Mouse (Mus musculus) megakaryocyte, embryonic 14.5 days (primary cell): ENCODE results near the gene Dock4. TPM values are rescaled to one million over a fixed set of nuclear protein-coding genes. Genes with fewer than 3 reads are reported as not detected.

Experiments
- H3K27me3 ChIP-seq: replicated peaks from 2 replicates; pipeline ENCODE3; 2012; ENCODE audit warnings: inconsistent platforms
- H3K36me3 ChIP-seq: replicated peaks from 2 replicates; pipeline ENCODE3; 2012; ENCODE audit warnings: low read length, inconsistent platforms, mixed read lengths
- H3K4me1 ChIP-seq: 2 replicates; pipeline ENCODE4 v1.6.1; 2012; ENCODE audit warnings: inconsistent platforms
- H3K4me3 ChIP-seq: replicated peaks from 2 replicates; pipeline ENCODE3; 2012; ENCODE audit warnings: moderate library complexity, mild to moderate bottlenecking, inconsistent platforms
- H3K9me3 ChIP-seq: 2 replicates; pipeline ENCODE4 v1.6.1; 2012; ENCODE audit warnings: inconsistent platforms
- FLI1 ChIP-seq: IDR thresholded peaks from 2 replicates; pipeline ENCODE4 v1.6.1; 2012; ENCODE audit warnings: low read length, inconsistent platforms, mixed read lengths
- GATA1 ChIP-seq: IDR thresholded peaks from 3 replicates; pipeline ENCODE4 v1.6.1; 2012; ENCODE audit warnings: mixed read lengths, low read length, inconsistent platforms, borderline replicate concordance
- polyA plus RNA-seq: library from polyadenylated mRNA; stranded (reverse); fragments of >175 nt; gene quantifications from 2 replicates; pipeline ENCODE4 v1.2.3, GENCODE M21; 2012; ENCODE audit warnings: low replicate concordance; ENCODE audit not compliant: insufficient read depth

Gene Dock4
- polyA plus RNA-seq, 1 experiment: 0.13 TPM

DNA sequence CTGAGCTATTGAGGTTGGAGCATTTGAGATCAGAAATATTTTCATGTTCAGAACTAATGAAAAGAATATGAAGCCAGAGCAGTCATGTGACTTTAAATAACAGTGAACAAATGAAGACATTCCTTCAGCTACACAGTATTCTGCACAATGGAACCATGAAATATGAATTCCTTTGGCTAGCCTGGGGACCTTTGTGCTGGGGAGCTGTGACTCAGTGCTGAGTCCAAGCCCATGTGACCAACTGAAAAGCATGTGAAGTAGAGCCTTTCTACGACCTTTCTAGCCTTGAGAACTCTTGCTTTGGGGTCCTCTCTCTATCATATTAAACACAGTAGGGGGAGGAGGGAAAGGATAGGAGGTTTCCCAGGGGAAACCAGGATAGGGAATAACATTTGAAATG is 327.3 kb downstream of the Dock4 start:
- no peak overlapping the region for H3K4me3 ChIP-seq
- H3K9me3 ChIP-seq: no peaks in the 10 kb centered on the region
- H3K36me3 ChIP-seq: no peaks in the 10 kb centered on the region
- no peak for TF ChIP-seq FLI1
- TF ChIP-seq GATA1: no peak
- H3K27me3 ChIP-seq: no peaks in the 10 kb centered on the region
- H3K4me1 ChIP-seq: no peaks in the 10 kb centered on the region

DNA sequence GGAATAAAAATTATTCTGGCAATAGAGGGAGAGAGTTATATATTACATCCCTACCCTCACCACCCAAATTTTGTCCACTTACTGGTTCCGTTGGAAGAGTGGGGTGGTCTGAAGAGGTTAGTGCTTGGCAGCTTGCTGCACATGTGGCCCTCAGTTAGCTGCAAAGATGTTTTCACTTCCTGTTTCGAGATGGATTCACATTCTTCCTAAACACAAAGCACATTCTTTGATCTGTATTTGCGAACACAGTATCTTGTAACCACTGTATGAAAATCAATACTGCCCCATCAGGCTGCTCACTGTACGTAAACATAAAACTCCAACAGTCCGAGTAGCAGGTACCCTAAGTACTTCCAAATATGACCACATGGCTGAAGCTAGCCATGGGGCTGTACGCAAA is 335.8 kb downstream of the Dock4 start:
- TF ChIP-seq GATA1: no peak
- no peak for TF ChIP-seq FLI1
- Histone ChIP-seq H3K27me3 (peaks cover 2% of the 10 kb centered on the region), H3K4me1 (no peaks in the 10 kb centered on the region), H3K4me3 (no peak overlapping the region), H3K36me3 (no peaks in the 10 kb centered on the region), H3K9me3 (no peaks in the 10 kb centered on the region)

DNA sequence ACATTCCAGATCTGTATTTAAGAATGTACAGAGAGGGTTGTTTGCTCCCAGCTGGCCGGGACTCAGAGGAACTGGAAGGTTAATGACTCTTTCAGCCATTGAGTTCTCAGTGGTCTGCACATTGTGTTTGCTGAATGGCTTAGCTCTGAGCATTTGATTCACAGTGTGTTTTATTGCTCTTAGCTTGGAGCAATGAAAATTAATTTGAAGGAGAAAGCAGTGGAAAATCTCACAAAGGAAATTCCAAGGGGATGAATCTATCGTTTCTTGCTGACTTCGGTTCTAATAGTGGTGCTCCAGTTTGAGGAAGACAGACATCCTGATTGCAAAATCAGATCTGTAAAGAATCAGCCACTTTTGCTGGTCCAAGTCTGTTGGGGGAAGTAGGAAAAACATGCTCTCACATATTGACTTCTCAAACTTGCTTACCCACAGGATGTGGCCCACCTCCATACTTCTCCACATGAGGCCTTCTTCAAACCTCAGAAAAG is 342.9 kb downstream of the Dock4 start:
- no peaks in the 10 kb centered on the region; the same call in 1 of the 2 replicates for H3K4me1 ChIP-seq
- no peaks in the 10 kb centered on the region for H3K36me3 ChIP-seq
- TF ChIP-seq GATA1 (no peak), FLI1 (no peak)
- H3K4me3 ChIP-seq: no peak overlapping the region
- peaks cover 2% of the 10 kb centered on the region for H3K27me3 ChIP-seq
- no peaks in the 10 kb centered on the region for H3K9me3 ChIP-seq

DNA sequence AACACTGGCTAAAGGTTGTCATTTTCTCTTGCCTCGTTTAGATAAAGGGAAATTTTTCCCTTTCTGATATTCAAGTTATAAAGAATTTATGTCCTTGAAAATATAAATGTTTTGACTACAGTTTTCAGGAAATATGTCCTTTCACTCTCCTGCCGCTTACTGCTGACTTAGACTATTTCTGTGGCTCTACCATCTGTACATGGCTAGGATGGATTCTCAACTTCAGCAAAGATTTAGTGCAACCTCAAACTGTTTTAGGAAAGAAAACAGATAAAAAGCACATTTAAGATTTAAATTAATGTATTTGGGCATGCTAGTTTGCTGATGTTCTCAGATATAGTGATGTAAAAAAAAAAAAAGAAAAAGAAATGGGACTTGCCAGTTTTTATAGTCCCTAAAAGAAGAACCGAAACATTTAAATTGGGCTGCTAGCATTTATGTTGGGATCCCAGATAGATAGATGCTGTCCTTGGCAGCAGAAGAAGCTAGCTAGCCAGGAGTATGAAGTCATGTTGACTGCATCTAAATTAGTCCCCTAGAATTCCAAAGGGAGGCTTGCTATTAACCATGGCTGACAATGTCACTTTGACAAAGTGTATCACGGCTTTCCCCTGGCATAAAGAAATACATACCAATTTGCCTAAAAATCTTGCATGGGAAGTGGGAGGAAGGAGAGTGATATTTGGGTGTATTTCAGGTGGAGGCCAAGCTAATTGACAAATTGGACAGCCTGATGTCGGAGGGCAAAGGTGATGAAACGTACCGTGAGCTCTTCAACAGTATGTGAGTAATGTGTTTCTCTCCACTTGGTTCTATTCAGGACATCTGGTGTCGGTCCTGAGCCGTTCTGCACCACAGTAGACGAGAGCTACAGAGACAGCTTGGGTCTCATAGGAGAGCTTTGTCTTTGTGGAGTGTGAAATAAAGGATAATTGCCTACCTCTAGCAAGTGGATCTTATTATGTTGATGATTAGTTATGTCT is 343.9 kb downstream of the Dock4 start:
- Histone ChIP-seq H3K9me3 (no peaks in the 10 kb centered on the region), H3K4me1 (no peaks in the 10 kb centered on the region; the same call in 1 of the 2 replicates), H3K4me3 (no peak overlapping the region), H3K27me3 (peaks cover 2% of the 10 kb centered on the region), H3K36me3 (no peaks in the 10 kb centered on the region)
- TF ChIP-seq GATA1 (no peak), FLI1 (no peak)

DNA sequence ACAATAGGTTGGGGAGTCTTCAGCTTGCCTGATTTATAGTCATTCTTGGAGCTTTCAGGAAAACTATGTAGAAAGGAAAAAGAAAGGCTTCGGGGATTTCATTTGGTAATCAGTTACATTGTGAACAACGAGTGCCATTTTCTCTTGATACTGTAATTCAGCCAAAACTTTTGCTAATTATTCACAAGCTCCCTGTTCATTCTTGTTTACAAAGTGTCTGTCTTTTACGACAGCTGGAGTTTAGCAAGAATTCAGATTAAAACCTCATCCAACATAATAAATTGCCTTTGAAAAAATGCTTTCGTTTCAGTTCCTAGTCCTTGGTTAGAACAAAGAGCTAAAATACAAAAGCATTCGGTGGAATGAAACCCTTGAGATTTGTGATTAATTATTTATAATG is 345.5 kb downstream of the Dock4 start:
- peaks cover 2% of the 10 kb centered on the region for H3K27me3 ChIP-seq
- H3K36me3 ChIP-seq: no peaks in the 10 kb centered on the region
- no peak overlapping the region for H3K4me3 ChIP-seq
- H3K4me1 ChIP-seq: no peaks in the 10 kb centered on the region; the same call in 1 of the 2 replicates
- no peaks in the 10 kb centered on the region for H3K9me3 ChIP-seq
- no peak for TF ChIP-seq GATA1
- TF ChIP-seq FLI1: no peak

DNA sequence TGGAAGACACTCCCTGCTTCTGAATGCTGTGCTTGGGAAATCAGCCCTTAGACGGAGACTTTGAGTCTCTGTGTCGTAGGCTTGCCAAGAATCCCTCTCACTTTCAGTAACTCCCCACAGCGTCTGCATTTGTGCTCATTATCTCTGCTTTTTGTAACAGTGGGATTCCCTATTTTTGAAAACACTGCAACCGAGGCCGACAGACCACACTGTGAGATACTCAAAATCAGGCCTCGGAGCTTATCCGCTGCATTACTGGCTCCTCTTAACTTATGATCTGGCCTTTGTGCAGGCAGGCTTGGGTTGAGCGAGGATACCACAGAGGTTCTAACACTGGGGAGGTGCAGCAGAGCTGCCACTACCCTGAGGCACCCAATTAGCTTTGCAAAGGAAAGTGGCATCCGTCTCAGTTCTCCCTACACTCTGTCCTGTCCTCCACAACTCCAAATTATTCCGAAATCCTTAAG is 346.5 kb downstream of the Dock4 start:
- TF ChIP-seq GATA1: no peak
- no peak for TF ChIP-seq FLI1
- Histone ChIP-seq H3K36me3 (no peaks in the 10 kb centered on the region), H3K4me1 (peaks cover 4% of the 10 kb centered on the region; the same call in 1 of the 2 replicates), H3K27me3 (no peaks in the 10 kb centered on the region), H3K4me3 (no peak overlapping the region), H3K9me3 (no peaks in the 10 kb centered on the region)

DNA sequence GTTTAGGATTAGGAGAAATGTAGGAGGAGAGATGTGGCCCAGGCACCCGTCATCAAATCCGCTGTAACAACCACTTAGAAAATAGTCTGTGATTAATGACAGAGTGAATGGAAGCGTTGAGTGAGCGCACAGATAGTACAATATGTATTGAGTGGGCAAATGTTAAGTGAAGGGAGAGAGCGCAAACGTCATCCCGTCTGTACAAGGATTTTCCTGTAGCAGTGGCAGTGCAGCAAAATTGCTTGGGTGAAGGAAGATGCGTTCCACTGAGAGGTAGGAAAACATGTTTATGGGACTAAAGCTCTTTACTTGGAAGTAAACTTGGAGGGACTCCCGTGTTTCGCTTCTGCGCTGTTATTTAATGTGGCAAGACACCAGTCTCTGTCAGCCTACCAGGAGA is 348.3 kb downstream of the Dock4 start:
- no peaks in the 10 kb centered on the region for H3K27me3 ChIP-seq
- H3K36me3 ChIP-seq: no peaks in the 10 kb centered on the region
- no peak overlapping the region for H3K4me3 ChIP-seq
- no peaks in the 10 kb centered on the region for H3K9me3 ChIP-seq
- TF ChIP-seq GATA1 (no peak), FLI1 (no peak)
- H3K4me1 ChIP-seq: peaks cover 4% of the 10 kb centered on the region; the same call in 1 of the 2 replicates

DNA sequence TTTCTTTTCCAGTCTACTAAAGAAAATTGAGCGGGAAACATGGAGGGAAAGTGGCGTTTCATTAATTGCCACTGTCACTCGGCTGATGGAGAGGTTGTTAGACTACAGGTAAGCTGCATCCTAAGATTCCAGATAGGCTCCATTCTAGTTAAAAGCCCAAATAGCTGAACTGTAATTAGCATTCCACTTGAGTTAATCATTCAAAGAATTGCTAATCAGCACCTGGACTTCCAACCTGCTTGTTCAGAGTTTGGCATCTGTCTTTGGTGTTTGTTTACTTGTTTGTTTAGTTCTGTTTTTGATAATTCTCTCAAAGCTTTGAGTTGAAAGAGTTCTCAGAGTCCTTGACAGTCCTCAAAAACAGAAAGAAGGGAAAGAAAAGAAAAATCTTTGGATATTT is 349.0 kb downstream of the Dock4 start:
- Histone ChIP-seq H3K4me1 (peaks cover 4% of the 10 kb centered on the region; the same call in 1 of the 2 replicates), H3K36me3 (no peaks in the 10 kb centered on the region), H3K4me3 (no peak overlapping the region), H3K9me3 (no peaks in the 10 kb centered on the region), H3K27me3 (no peaks in the 10 kb centered on the region)
- TF ChIP-seq GATA1 (no peak), FLI1 (no peak)

DNA sequence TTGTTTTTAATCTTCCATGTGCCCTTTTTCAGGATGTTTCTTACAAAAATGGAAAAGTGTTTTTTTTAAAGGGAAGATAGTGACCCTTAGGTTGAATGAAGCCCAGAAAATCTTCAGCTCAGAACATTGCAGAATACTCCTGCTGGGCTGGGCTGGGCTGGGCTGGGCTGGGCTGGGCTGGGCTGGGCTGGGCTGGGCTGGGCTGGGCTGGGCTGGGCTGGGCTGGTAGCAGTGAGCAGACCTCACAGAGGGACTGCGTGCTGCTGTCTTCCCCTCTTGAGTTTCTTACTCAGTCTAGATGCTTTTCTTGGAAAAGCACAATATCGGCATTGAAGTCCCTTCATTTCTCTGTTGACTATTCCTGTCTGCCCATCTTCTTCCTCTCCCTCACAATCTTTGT is 350.0 kb downstream of the Dock4 start:
- TF ChIP-seq GATA1: no peak
- no peak for TF ChIP-seq FLI1
- H3K4me3 ChIP-seq: no peak overlapping the region
- H3K36me3 ChIP-seq: no peaks in the 10 kb centered on the region
- no peaks in the 10 kb centered on the region for H3K9me3 ChIP-seq
- H3K4me1 ChIP-seq: peaks cover 4% of the 10 kb centered on the region; the same call in 1 of the 2 replicates
- H3K27me3 ChIP-seq: no peaks in the 10 kb centered on the region

DNA sequence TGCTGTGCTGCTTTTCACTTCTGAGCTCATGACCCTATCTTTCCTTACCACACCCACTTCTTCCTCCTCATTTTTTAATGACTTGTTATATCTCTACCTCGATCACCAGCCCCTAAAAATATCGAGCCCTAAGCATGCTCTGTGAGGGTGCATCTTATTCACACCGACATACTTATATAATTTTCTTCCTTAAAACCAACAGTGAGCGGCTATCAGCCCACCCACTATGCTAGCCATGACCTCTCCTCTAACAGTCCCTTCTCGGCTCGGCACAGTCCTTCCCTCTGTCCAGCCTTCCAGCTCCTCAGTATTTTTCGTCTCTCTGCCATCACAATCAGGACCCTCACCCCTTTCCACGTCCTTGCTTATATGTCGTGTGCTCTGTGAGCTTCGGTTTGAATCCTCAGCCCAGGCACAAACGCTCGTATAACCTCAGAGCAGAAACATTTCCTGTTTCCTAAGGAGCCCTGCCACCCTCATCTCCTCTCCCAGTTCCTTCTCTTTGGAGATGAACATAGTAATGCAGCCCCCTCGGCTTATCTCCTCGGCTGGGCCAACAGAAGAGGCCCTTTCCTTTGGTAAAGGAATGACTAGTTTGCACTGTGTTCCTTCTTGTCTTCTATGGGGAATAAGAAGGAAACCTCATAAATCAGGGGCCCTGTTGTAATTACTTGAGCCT is 351.2 kb downstream of the Dock4 start:
- H3K9me3 ChIP-seq: no peaks in the 10 kb centered on the region
- peaks cover 4% of the 10 kb centered on the region; the same call in 1 of the 2 replicates for H3K4me1 ChIP-seq
- no peaks in the 10 kb centered on the region for H3K36me3 ChIP-seq
- TF ChIP-seq FLI1: no peak
- no peaks in the 10 kb centered on the region for H3K27me3 ChIP-seq
- peak overlapping the region; percentile 11 for H3K4me3 ChIP-seq
